Mouse (Mus musculus): ENCODE results near the gene Trim39. TPM values are rescaled to one million over a fixed set of nuclear protein-coding genes. Genes with fewer than 3 reads are reported as not detected.
"Not testable (repeated sequence)": the region's sequence is repeated elsewhere in the genome, so short reads cannot be mapped to it uniquely, and the experiment has no call there.

Gene Trim39
- total RNA-seq, 2 experiments from 2014 or later = 21.1 to 23.9 TPM

DNA sequence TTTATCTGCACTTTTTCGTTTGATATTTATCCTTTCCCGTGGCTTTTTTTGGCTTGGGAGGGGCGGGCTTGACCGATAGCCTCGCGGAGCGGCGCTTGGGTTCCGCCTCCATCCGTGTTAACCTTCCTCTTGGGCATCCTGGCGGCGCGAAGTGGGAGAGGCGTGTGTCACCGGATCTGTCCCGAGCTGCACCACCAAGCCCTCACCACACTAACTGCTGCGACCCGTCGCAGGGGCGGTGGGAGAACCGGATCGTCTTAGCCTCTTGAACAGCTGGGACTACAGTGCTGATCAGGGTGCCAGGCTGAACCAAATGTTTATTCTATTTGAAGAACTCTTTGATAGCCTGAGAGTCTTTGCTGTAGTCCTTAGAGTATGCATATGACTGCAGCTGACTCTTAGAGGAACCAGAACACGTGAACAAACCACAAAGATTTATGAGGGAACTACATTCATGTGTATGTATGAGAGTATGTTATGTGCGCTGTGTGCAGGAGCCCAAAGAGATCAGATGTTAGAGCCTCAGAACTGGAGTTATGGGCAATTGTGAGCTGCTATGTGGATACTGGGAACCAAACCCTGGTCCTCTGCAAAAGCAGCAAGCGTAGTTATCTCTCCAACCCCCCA is 19.7 kb downstream of the Trim39 start:
- DNase-seq (ENCODE audit: low spot score in 2 of 2) = no peak

- no peak for DNase-seq (ENCODE audit: low spot score in 2 of 2)
Measured at GRCm38 (mm10) chr17:36248886-36249285, 23.2 kb downstream of the Trim39 start.

GRCm38 (mm10) chr17:36245741-36246140 is 26.3 kb downstream of the Trim39 start:
- no peak for DNase-seq (ENCODE audit: low spot score in 2 of 2)

DNA sequence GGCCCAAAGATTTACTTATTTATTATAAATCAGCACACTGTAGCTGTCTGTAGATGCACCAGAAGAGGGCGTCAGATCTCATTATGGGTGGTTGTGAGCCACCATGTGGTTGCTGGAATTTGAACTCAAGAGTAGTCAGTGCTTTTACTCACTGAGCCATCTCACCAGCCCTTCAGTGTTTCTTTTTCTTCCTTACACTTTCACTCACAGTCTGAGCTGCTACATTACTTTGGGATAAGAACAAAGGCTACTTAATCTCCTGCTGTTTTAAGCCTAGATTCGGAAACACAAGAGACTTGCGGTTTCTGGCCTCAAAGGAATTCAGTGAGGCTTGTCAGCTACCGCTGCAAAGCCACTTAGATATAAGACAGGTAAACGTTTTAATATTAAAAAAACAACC is 28.0 kb downstream of the Trim39 start:
- DNase-seq (ENCODE audit: low spot score in 2 of 2) = no peak

- no peak for DNase-seq (ENCODE audit: low spot score in 2 of 2)
Measured at GRCm38 (mm10) chr17:36240637-36241213, 31.3 kb downstream of the Trim39 start.

- DNase-seq (ENCODE audit: low spot score in 2 of 2) = no peak
Measured at GRCm38 (mm10) chr17:36237321-36237921, 34.6 kb downstream of the Trim39 start.

DNA sequence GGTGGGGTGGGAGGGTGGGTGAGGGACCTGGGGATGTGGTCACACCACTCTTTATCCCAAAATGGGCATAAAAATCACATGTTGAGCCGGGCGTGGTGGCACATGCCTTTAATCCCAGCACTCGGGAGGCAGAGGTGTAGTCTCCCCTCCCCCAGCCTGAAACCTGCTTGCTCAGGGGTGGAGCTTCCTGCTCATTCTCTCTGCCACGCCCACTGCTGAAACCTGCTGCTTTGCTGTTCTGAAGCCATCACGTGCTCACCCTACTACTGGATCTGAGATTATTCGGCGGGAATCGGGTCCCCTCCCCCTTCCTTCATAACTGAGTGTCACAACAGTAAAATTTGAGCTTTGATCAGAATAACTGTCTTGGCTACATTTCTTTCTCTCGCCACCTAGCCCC is 36.7 kb downstream of the Trim39 start:
- not testable (repeated sequence) for DNase-seq (ENCODE audit: low spot score in 2 of 2)

GRCm38 (mm10) chr17:36233572-36233971 is 38.5 kb downstream of the Trim39 start:
- no peak for DNase-seq (ENCODE audit: low spot score in 2 of 2)

DNA sequence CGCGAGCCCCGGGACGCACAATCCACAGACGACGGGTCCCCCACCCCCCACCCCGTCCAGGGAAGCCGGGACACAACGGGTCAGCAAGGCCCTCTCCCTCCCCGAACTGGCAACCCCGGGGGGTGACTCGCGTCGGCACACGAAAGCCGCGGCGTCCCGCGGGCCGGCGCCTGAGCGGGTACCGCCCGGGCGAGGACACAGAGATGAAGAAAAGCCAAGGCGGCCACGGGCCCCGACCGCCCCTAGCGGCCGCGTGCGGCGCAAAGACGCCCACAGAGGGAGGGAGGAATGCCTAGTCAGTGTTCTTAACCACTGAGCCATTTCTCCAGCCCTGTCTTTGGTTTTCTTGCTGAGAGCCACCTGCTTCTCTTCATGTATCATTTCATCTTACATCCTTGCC is 40.7 kb downstream of the Trim39 start:
- peak; percentile 63 to 74 for DNase-seq (ENCODE audit: low spot score in 2 of 2)

DNA sequence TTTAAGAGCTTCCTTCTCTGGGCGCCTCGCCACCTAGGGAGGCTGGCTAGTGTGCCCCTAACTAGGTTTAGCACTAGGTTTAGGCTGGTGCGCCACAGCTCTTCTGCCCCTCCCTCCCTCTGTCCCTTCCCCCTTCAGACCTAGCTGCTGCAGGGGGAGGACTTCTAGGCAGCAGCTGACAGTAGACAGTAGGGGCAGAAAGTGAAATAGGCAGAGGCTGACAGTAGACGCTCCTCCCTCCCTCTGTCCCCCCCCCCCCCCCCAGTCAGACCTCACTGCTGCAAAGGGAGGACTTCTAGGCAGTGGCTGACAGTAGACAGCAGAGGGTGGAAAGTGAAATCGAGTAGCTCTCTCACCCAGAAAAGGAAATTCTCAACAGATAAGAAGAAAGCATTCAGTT is 43.0 kb downstream of the Trim39 start:
- no peak for DNase-seq (ENCODE audit: low spot score in 2 of 2)

- DNase-seq (ENCODE audit: low spot score in 2 of 2) = no peak
Measured at GRCm38 (mm10) chr17:36226921-36227320, 45.1 kb downstream of the Trim39 start.

- DNase-seq (ENCODE audit: low spot score in 2 of 2) = no peak
Measured at GRCm38 (mm10) chr17:36225231-36225824, 46.7 kb downstream of the Trim39 start.

- no peak for DNase-seq (ENCODE audit: low spot score in 2 of 2)
Measured at GRCm38 (mm10) chr17:36224451-36224850, 47.6 kb downstream of the Trim39 start.

GRCm38 (mm10) chr17:36218594-36219155 is 53.4 kb downstream of the Trim39 start:
- no peak for DNase-seq (ENCODE audit: low spot score in 2 of 2)

- no peak for DNase-seq (ENCODE audit: low spot score in 2 of 2)
Measured at GRCm38 (mm10) chr17:36215586-36215985, 56.5 kb downstream of the Trim39 start.

Other genes starting within 250 kb of the Trim39 start
- 1 to 10 TPM; 2.4 to 2.9 TPM for gene H2-T23, start 239.4 kb downstream of the Trim39 start, total RNA-seq (2021)
- 1 to 10 TPM; 8.2 to 9.0 TPM for gene H2-T22, start 229.5 kb downstream of the Trim39 start, total RNA-seq (2021)
- gene Gm6034, start 229.3 kb downstream of the Trim39 start, total RNA-seq (2021) = not detected
- gene Gm11127, start 213.9 kb downstream of the Trim39 start, total RNA-seq (2021) = under 1 TPM; 0.30 to 0.65 TPM
- gene Gm19684, start 150.6 kb downstream of the Trim39 start, total RNA-seq (2021) = not detected
- gene Gm7030, start 142.8 kb downstream of the Trim39 start, total RNA-seq (2021) = not detected
- gene Gm8909, start 103.7 kb downstream of the Trim39 start, total RNA-seq (2021) = not detected
- gene H2-T3, start 82.0 kb downstream of the Trim39 start, total RNA-seq (2021) = not detected
- 10 to 100 TPM; 42.6 to 43.6 TPM for gene Rpp21, start 14.2 kb downstream of the Trim39 start, total RNA-seq (2021)
- gene H2-M10.2, start 14.2 kb upstream of the Trim39 start, total RNA-seq (2021) = not detected
- not detected for gene H2-M10.1, start 53.9 kb upstream of the Trim39 start, total RNA-seq (2021)
- not detected for gene H2-M10.3, start 96.2 kb upstream of the Trim39 start, total RNA-seq (2021)
- not detected for gene H2-M10.4, start 190.1 kb upstream of the Trim39 start, total RNA-seq (2021)